Comparison of ENCODE assay signal across 8 mouse cellular contexts in genomic region chr2:166712801-166713689, GRCm38 (mm10). TPM values are rescaled to one million over a fixed set of nuclear protein-coding genes. Genes with fewer than 3 reads are reported as not detected.
A peak's percentile ranks its signal among the peaks of the same experiment; 100 is the strongest.
DNase-seq lines count a peak whose midpoint lies in the region; ATAC-seq lines count a peak whose summit lies in the region.

No protein-coding gene starts in this region.

- H3K9ac ChIP-seq in hindbrain, embryonic 11.5 days (ENCODE audit: low read depth, low read length): peak overlapping the region; percentile 79
- peak overlapping the region; percentile 60 for H3K9ac ChIP-seq in limb, embryonic 11.5 days (ENCODE audit: low read length)
- peak overlapping the region; percentile 48 for H3K9ac ChIP-seq in stomach, embryonic 14.5 days (replicated peaks; ENCODE audit: low read depth, low read length)

- peaks cover 32% of the 10 kb centered on the region for H3K36me3 ChIP-seq in erythroblast, embryonic 14.5 days (ENCODE audit: control insufficient read depth)
- H3K36me3 ChIP-seq in hindbrain, embryonic 11.5 days (ENCODE audit: control insufficient read depth, insufficient read depth, low read length): no peaks in the 10 kb centered on the region
- H3K36me3 ChIP-seq in limb, embryonic 11.5 days (ENCODE audit: control insufficient read depth, insufficient read depth, low read length): no peaks in the 10 kb centered on the region
- H3K36me3 ChIP-seq in midbrain, embryonic 10.5 days: peaks cover 15% of the 10 kb centered on the region
- no peaks in the 10 kb centered on the region for H3K36me3 ChIP-seq in stomach, embryonic 14.5 days (ENCODE audit: control insufficient read depth, insufficient read depth, low read length)

- peak overlapping the region; percentile 58 for H3K27ac ChIP-seq in hindbrain, embryonic 11.5 days (ENCODE audit: low read depth, low read length)
- H3K27ac ChIP-seq in limb, embryonic 11.5 days (replicated peaks; ENCODE audit: low read depth, low read length): 0 out of 2 replicates have a peak overlapping the region, but pooled peaks have one; percentile 23
- peak overlapping the region; percentile 90 for H3K27ac ChIP-seq in midbrain, embryonic 10.5 days (replicated peaks)
- no peak overlapping the region for H3K27ac ChIP-seq in stomach, embryonic 14.5 days (ENCODE audit: low read length)

- H3K4me1 ChIP-seq in erythroblast, embryonic 14.5 days (ENCODE audit: control insufficient read depth): peaks cover 67% of the 10 kb centered on the region
- H3K4me1 ChIP-seq in hindbrain, embryonic 11.5 days (replicated peaks; ENCODE audit: control insufficient read depth, insufficient read depth, low read length): peaks cover 8% of the 10 kb centered on the region
- H3K4me1 ChIP-seq in limb, embryonic 11.5 days (ENCODE audit: control insufficient read depth, insufficient read depth, low read length): peaks cover 14% of the 10 kb centered on the region
- H3K4me1 ChIP-seq in midbrain, embryonic 10.5 days: peaks cover 90% of the 10 kb centered on the region
- 0 out of 2 replicates have a peak, but pooled peaks cover 6% of the 10 kb centered on the region for H3K4me1 ChIP-seq in stomach, embryonic 14.5 days (ENCODE audit: control insufficient read depth, insufficient read depth, low read length)

- peak overlapping the region; percentile 89 for H3K4me2 ChIP-seq in hindbrain, embryonic 11.5 days (replicated peaks; ENCODE audit: low read depth, low read length)
- peak overlapping the region; percentile 65 for H3K4me2 ChIP-seq in limb, embryonic 11.5 days (ENCODE audit: low read depth, severe bottlenecking)
- peak overlapping the region; percentile 97 for H3K4me2 ChIP-seq in stomach, embryonic 14.5 days (replicated peaks; ENCODE audit: low read depth, low read length)

- no peaks in the 10 kb centered on the region for H3K9me3 ChIP-seq in erythroblast, embryonic 14.5 days (ENCODE audit: control insufficient read depth, low read length)
- H3K9me3 ChIP-seq in hindbrain, embryonic 11.5 days (ENCODE audit: control insufficient read depth, low read length): no peaks in the 10 kb centered on the region
- no peaks in the 10 kb centered on the region for H3K9me3 ChIP-seq in limb, embryonic 11.5 days (ENCODE audit: control insufficient read depth, low read length)
- no peaks in the 10 kb centered on the region for H3K9me3 ChIP-seq in midbrain, embryonic 10.5 days (replicated peaks)
- no peaks in the 10 kb centered on the region for H3K9me3 ChIP-seq in stomach, embryonic 14.5 days (ENCODE audit: control insufficient read depth, low read depth, low read length)

- DNase-seq in cerebellum, postnatal 10 days: peak; percentile 55 to 57
- DNase-seq in cerebellum, adult 9-10 months: no peak
- peak; percentile 65 for DNase-seq in MEL-GATA-1-ER (ENCODE audit: extremely low read depth, low read depth)
- peak; percentile 59 for DNase-seq in hindbrain, embryonic 11.5 days (ENCODE audit: low spot score)
- peak; percentile 74 for DNase-seq in limb, embryonic 11.5 days (ENCODE audit: low spot score)
- peak; percentile 64 for DNase-seq in midbrain, embryonic 10.5 days (ENCODE audit: low spot score)

- peak; percentile 70 for ATAC-seq in hindbrain, embryonic 11.5 days (ENCODE audit: low FRiP score)
- ATAC-seq in limb, embryonic 11.5 days (ENCODE audit: insufficient number of reproducible peaks, low FRiP score, low TSS enrichment, low read depth): peak; percentile 42
- ATAC-seq in stomach, embryonic 14.5 days (ENCODE audit: insufficient number of reproducible peaks, insufficient read depth, low FRiP score, low read depth): no peak; the same call in 1 of the 2 replicates

- peaks cover 23% of the 10 kb centered on the region for H3K27me3 ChIP-seq in erythroblast, embryonic 14.5 days (ENCODE audit: control insufficient read depth)
- H3K27me3 ChIP-seq in hindbrain, embryonic 11.5 days (ENCODE audit: control insufficient read depth, insufficient read depth, low read length): no peaks in the 10 kb centered on the region
- no peaks in the 10 kb centered on the region for H3K27me3 ChIP-seq in limb, embryonic 11.5 days (ENCODE audit: control insufficient read depth, insufficient read depth, low read length)
- peaks cover 20% of the 10 kb centered on the region for H3K27me3 ChIP-seq in midbrain, embryonic 10.5 days (ENCODE audit: low read depth, poor library complexity, severe bottlenecking)
- H3K27me3 ChIP-seq in stomach, embryonic 14.5 days (ENCODE audit: control insufficient read depth, insufficient read depth, low read length): no peaks in the 10 kb centered on the region

- H3K4me3 ChIP-seq in erythroblast, embryonic 14.5 days (replicated peaks): peak overlapping the region; percentile 96
- H3K4me3 ChIP-seq in hindbrain, embryonic 11.5 days (ENCODE audit: low read depth, low read length): peak overlapping the region; percentile 81
- H3K4me3 ChIP-seq in limb, embryonic 11.5 days (ENCODE audit: low read depth, low read length): peak overlapping the region; percentile 62
- H3K4me3 ChIP-seq in midbrain, embryonic 10.5 days: peak overlapping the region; percentile 89
- H3K4me3 ChIP-seq in stomach, embryonic 14.5 days (ENCODE audit: low read depth, low read length): peak overlapping the region; percentile 77

- under 1% methylated on average over 59 of the region's 64 CpGs for WGBS in hindbrain, embryonic 11.5 days
- under 1% methylated on average over 64 of the region's 64 CpGs for WGBS in limb, embryonic 11.5 days
- WGBS in midbrain, embryonic 10.5 days: under 1% methylated on average over 64 of the region's 64 CpGs
- WGBS in stomach, embryonic 14.5 days: under 1% methylated on average over 64 of the region's 64 CpGs

RNA-seq across cellular contexts. Expression of gene Prex1, which starts 0.6 kb away (rescaled TPM):
- 4.7 and 5.9 TPM in 2 replicates for polyA plus RNA-seq in erythroblast, embryonic 14.5 days (2012)
- 20.9 and 21.7 TPM in 2 replicates for polyA plus RNA-seq in hindbrain, embryonic 11.5 days (2014; fragmentation: Nextera tagmentation; extraction: Ambion mirVana)
- polyA plus RNA-seq in limb, embryonic 11.5 days (2014; fragmentation: Nextera tagmentation; extraction: Ambion mirVana): 16.0 and 19.5 TPM in 2 replicates
- 32.3 and 33.7 TPM in 2 replicates for polyA plus RNA-seq in midbrain, embryonic 10.5 days (2016; fragmentation: Nextera tagmentation; extraction: Ambion mirVana)
- 9.1 and 10.4 TPM in 2 replicates for polyA plus RNA-seq in stomach, embryonic 14.5 days (2014; fragmentation: Nextera tagmentation; extraction: Ambion mirVana)
